Mouse (Mus musculus): ENCODE data around the gene Lmntd1.

- TF ChIP-seq CTCF (IDR thresholded peaks at IDR 0.05; ENCODE audit: borderline replicate concordance, control insufficient read depth, extremely low read depth, insufficient read depth, low read length, poor library complexity) (peak; percentile 75), POLR2A (IDR thresholded peaks at IDR 0.05; ENCODE audit: control insufficient read depth, extremely low read depth, insufficient read depth, low read length, poor library complexity) (no peak)
These were observed 265.8 kb downstream of the Lmntd1 start for GRCm38 (mm10) chr6:145348196-145348915.
